Mouse (Mus musculus) adrenal gland, adult 8-10 months (tissue): ENCODE results near the gene Pum2. TPM values are rescaled to one million over a fixed set of nuclear protein-coding genes. Genes with fewer than 3 reads are reported as not detected.
"Not testable (repeated sequence)": the region's sequence is repeated elsewhere in the genome, so short reads cannot be mapped to it uniquely, and the experiment has no call there.

Source experiments
- DNase-seq: peaks from one replicate; pipeline ENCODE4 v3.0.0; 2022
- total RNA-seq, 4 experiments: library from RNA; stranded (reverse); gene quantifications; 2 replicates each; pipeline ENCODE4 v1.2.4; 2022

The Pum2 gene
- total RNA-seq = 100 to 1,000 TPM; 152 to 158 (median 154) TPM

- DNase-seq = peak; percentile 91
Observed at GRCm38 (mm10) chr12:8673974-8674306, at the start of gene Pum2. Pum2 (plus strand) TSS chr12:8674134.

GRCm38 (mm10) chr12:8629537-8629936 lies 44.4 kb upstream of the Pum2 start:
- DNase-seq = no peak

GRCm38 (mm10) chr12:8631691-8632090 lies 42.2 kb upstream of the Pum2 start:
- DNase-seq = no peak

GRCm38 (mm10) chr12:8632737-8633365 lies 41.1 kb upstream of the Pum2 start:
- DNase-seq = no peak

- no peak for DNase-seq
Observed at GRCm38 (mm10) chr12:8634306-8634705, 39.6 kb upstream of the Pum2 start.

- no peak for DNase-seq
Observed at GRCm38 (mm10) chr12:8635546-8635945, 38.4 kb upstream of the Pum2 start.

- DNase-seq = no peak
Observed at GRCm38 (mm10) chr12:8636945-8637344, 37.0 kb upstream of the Pum2 start.

- DNase-seq = peak; percentile 58
Observed at GRCm38 (mm10) chr12:8638411-8639087, 35.4 kb upstream of the Pum2 start.

GRCm38 (mm10) chr12:8640186-8640585 lies 33.7 kb upstream of the Pum2 start:
- not testable (repeated sequence) for DNase-seq

- peak; percentile 96 for DNase-seq
Observed at GRCm38 (mm10) chr12:8640711-8641424, 33.1 kb upstream of the Pum2 start.

- no peak for DNase-seq
Observed at GRCm38 (mm10) chr12:8641425-8641735, 32.6 kb upstream of the Pum2 start.

GRCm38 (mm10) chr12:8648211-8648610 lies 25.7 kb upstream of the Pum2 start:
- not testable (repeated sequence) for DNase-seq

- not testable (repeated sequence) for DNase-seq
Observed at GRCm38 (mm10) chr12:8650027-8650426, 23.9 kb upstream of the Pum2 start.

GRCm38 (mm10) chr12:8656596-8656995 lies 17.3 kb upstream of the Pum2 start:
- DNase-seq = peak; percentile 24

GRCm38 (mm10) chr12:8657116-8657515 lies 16.8 kb upstream of the Pum2 start:
- DNase-seq = no peak

- no peak for DNase-seq
Observed at GRCm38 (mm10) chr12:8657629-8658366, 16.1 kb upstream of the Pum2 start.

GRCm38 (mm10) chr12:8659406-8660279 lies 14.3 kb upstream of the Pum2 start:
- DNase-seq = no peak

GRCm38 (mm10) chr12:8661747-8662146 lies 12.2 kb upstream of the Pum2 start:
- DNase-seq = no peak

GRCm38 (mm10) chr12:8662175-8662574 lies 11.8 kb upstream of the Pum2 start:
- no peak for DNase-seq

- DNase-seq = no peak
Observed at GRCm38 (mm10) chr12:8662721-8663120, 11.2 kb upstream of the Pum2 start.

GRCm38 (mm10) chr12:8667473-8668255 lies 6.3 kb upstream of the Pum2 start:
- DNase-seq = no peak
